Mouse (Mus musculus) liver, embryonic 14.5 days (tissue): ENCODE data around the gene Rbfox1. TPM values are rescaled to one million over a fixed set of nuclear protein-coding genes. Genes with fewer than 3 reads are reported as not detected.

ENCODE experiments used
- ATAC-seq: fragments of 200-750 bp; cut with Nextera tagmentation; 2 replicates; pipeline ENCODE4 v1.8.0; 2017; ENCODE audit warnings: moderate number of reproducible peaks, mild to moderate bottlenecking, moderate library complexity; ENCODE audit not compliant: insufficient read depth
- DNase-seq, 3 experiments: peaks; one replicate each; pipeline ENCODE4 v3.0.0-alpha.2; 2012 to 2013; ENCODE audit warnings: low read depth in 3 of 3, low spot score in 3 of 3
- H3K27ac ChIP-seq: fragments of 300-500 bp; sonication (generic); 2 replicates; pipeline ENCODE4 v1.5.1; 2014; ENCODE audit warnings: moderate library complexity, mild to moderate bottlenecking, control low read depth, inconsistent platforms
- H3K27me3 ChIP-seq: fragments of 300-500 bp; sonication (generic); 2 replicates; pipeline ENCODE4 v1.6.1; 2014; ENCODE audit warnings: mild to moderate bottlenecking, low read length, moderate library complexity; ENCODE audit not compliant: control insufficient read depth, insufficient read depth
- H3K36me3 ChIP-seq: fragments of 300-500 bp; sonication (generic); replicated peaks from 2 replicates; pipeline ENCODE4 v1.6.1; 2014; ENCODE audit warnings: low read depth; ENCODE audit not compliant: control insufficient read depth, insufficient read depth
- H3K4me1 ChIP-seq, 2 experiments: fragments of 200-500 bp in 1 of 2; fragments of 300-500 bp in 1 of 2; sonication (generic) in 1 of 2; replicated peaks; 2 replicates each; pipeline ENCODE4 v1.6.1; 2012 to 2014; ENCODE audit warnings: antibody characterized with exemption in 1 of 2, inconsistent platforms in 1 of 2, low read length in 1 of 2; ENCODE audit not compliant: control insufficient read depth in 2 of 2, insufficient read depth in 2 of 2
- H3K4me2 ChIP-seq: fragments of 300-500 bp; sonication (generic); 2 replicates; pipeline ENCODE4 v1.6.1; 2014; ENCODE audit warnings: low read depth, mild to moderate bottlenecking, control low read depth, moderate library complexity
- H3K4me3 ChIP-seq, 2 experiments: fragments of 200-500 bp in 1 of 2; fragments of 300-500 bp in 1 of 2; sonication (generic) in 1 of 2; 2 replicates each; pipeline ENCODE4 v1.5.1; 2012 to 2014; ENCODE audit warnings: low read depth in 2 of 2, low read length in 2 of 2, mild to moderate bottlenecking in 2 of 2, control low read depth in 1 of 2, inconsistent platforms in 1 of 2, moderate library complexity in 1 of 2; ENCODE audit not compliant: insufficient read depth in 1 of 2
- H3K9ac ChIP-seq: fragments of 300-500 bp; sonication (generic); replicated peaks from 2 replicates; pipeline ENCODE4 v1.6.1; 2014; ENCODE audit warnings: mild to moderate bottlenecking, control low read depth, moderate library complexity
- H3K9me3 ChIP-seq: fragments of 300-500 bp; sonication (generic); 2 replicates; pipeline ENCODE4 v1.6.1; 2016; ENCODE audit warnings: low read length, mixed read lengths; ENCODE audit not compliant: control insufficient read depth
- CTCF ChIP-seq: IDR thresholded peaks from 2 replicates; pipeline ENCODE4 v1.5.1; 2016; ENCODE audit warnings: antibody characterized with exemption, low read depth, control low read depth
- EP300 ChIP-seq: IDR thresholded peaks from 2 replicates; pipeline ENCODE4 v1.6.1; 2016; ENCODE audit warnings: antibody characterized with exemption, low read depth
- WGBS: fragments of 180-500 bp; shearing (Covaris S2); extraction: QIAGEN DNeasy Blood & Tissue Kit; methylation state at CpG from one replicate; pipeline ENCODE4 v1.1.7; 2014; ENCODE audit not compliant: insufficient replicate concordance; 5-methylcytosine and 5-hydroxymethylcytosine counted together
- polyA plus RNA-seq, 2 experiments: library from polyadenylated mRNA; depleted of rRNA in 1 of 2; stranded (reverse) in 1 of 2; unstranded in 1 of 2; fragments of >200 nt; fragmentation: Nextera tagmentation in 1 of 2; extraction: Ambion mirVana in 1 of 2; gene quantifications; 2 replicates each; pipeline versions ENCODE4 v1.2.1 to v1.2.3; 2012 to 2014

Rbfox1 gene
- polyA plus RNA-seq, 2 experiments: 0.02 TPM; not detected in 1

GRCm38 (mm10) chr16:6962508-6962907 is 1077.4 kb downstream of the Rbfox1 start:
- Histone ChIP-seq H3K4me3 (no peak overlapping the region), H3K9ac (no peak overlapping the region), H3K4me1 (no peaks in the 10 kb centered on the region), H3K27ac (no peak overlapping the region), H3K4me2 (no peak overlapping the region), H3K36me3 (no peaks in the 10 kb centered on the region), H3K27me3 (no peaks in the 10 kb centered on the region), H3K9me3 (no peaks in the 10 kb centered on the region)
- WGBS: 37% methylated on average over 5 of the region's 5 CpGs
- ATAC-seq (no peak), DNase-seq (no peak)
- TF ChIP-seq EP300 (no peak), CTCF (no peak)

GRCm38 (mm10) chr16:6963533-6963932 is 1078.4 kb downstream of the Rbfox1 start:
- TF ChIP-seq CTCF (no peak), EP300 (no peak)
- H3K4me2 ChIP-seq: no peak overlapping the region
- no peak overlapping the region for H3K27ac ChIP-seq
- whole genome bisulfite sequencing: 51% methylated on average over 4 of the region's 4 CpGs
- no peaks in the 10 kb centered on the region for H3K4me1 ChIP-seq
- H3K36me3 ChIP-seq: no peaks in the 10 kb centered on the region
- ATAC-seq (no peak), DNase-seq (no peak)
- H3K4me3 ChIP-seq: no peak overlapping the region
- no peak overlapping the region for H3K9ac ChIP-seq
- no peaks in the 10 kb centered on the region for H3K27me3 ChIP-seq
- H3K9me3 ChIP-seq: no peaks in the 10 kb centered on the region

GRCm38 (mm10) chr16:6964720-6965583 is 1079.8 kb downstream of the Rbfox1 start:
- ATAC-seq (no peak), DNase-seq (no peak)
- no peaks in the 10 kb centered on the region for H3K9me3 ChIP-seq
- H3K36me3 ChIP-seq: no peaks in the 10 kb centered on the region
- WGBS: 6% methylated on average over 8 of the region's 8 CpGs
- no peaks in the 10 kb centered on the region for H3K27me3 ChIP-seq
- no peak overlapping the region for H3K4me3 ChIP-seq
- no peak for TF ChIP-seq CTCF
- no peak for TF ChIP-seq EP300
- H3K9ac ChIP-seq: no peak overlapping the region
- H3K4me1 ChIP-seq: no peaks in the 10 kb centered on the region
- no peak overlapping the region for H3K4me2 ChIP-seq
- no peak overlapping the region for H3K27ac ChIP-seq

- TF ChIP-seq EP300: no peak
- TF ChIP-seq CTCF: no peak
These were observed 1084.8 kb downstream of the Rbfox1 start for GRCm38 (mm10) chr16:6969986-6970385.

DNA sequence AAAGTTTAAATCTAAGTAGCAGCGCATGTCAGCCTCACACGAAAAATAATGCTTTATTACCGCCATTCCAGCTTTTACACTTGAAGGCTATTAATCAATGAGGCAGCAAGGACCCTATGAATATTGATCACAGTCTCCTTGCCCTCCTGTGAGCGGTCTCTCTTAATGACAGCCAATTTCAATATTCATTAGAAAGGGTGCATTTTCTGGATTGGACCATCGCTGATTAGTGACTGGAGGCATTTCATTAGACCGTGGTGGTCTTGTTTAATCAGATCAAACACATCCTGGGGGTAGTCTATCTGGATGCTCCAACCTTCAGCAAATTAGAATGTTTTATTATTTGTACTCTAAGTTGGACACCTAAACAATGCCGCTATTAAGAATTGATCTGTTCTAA is 1091.2 kb downstream of the Rbfox1 start:
- H3K27me3 ChIP-seq: no peaks in the 10 kb centered on the region
- 66% methylated on average over 7 of the region's 7 CpGs for WGBS
- H3K4me3 ChIP-seq: no peak overlapping the region
- no peak overlapping the region for H3K9ac ChIP-seq
- no peaks in the 10 kb centered on the region for H3K4me1 ChIP-seq
- TF ChIP-seq CTCF (no peak), EP300 (no peak)
- DNase-seq (no peak), ATAC-seq (no peak)
- H3K9me3 ChIP-seq: no peaks in the 10 kb centered on the region
- no peak overlapping the region for H3K4me2 ChIP-seq
- no peak overlapping the region for H3K27ac ChIP-seq
- no peaks in the 10 kb centered on the region for H3K36me3 ChIP-seq

More at GRCm38 (mm10) chr16:6969986-6970385, 1084.8 kb downstream of the Rbfox1 start:
- Histone ChIP-seq H3K27ac (no peak overlapping the region), H3K9ac (no peak overlapping the region), H3K9me3 (no peaks in the 10 kb centered on the region), H3K4me3 (no peak overlapping the region), H3K36me3 (no peaks in the 10 kb centered on the region), H3K4me1 (no peaks in the 10 kb centered on the region), H3K27me3 (no peaks in the 10 kb centered on the region), H3K4me2 (no peak overlapping the region)
- no peak for DNase-seq
- ATAC-seq: no peak
- 61% methylated on average over 4 of the region's 4 CpGs for WGBS
